Mouse (Mus musculus): ENCODE data around the gene Me1. TPM values are rescaled to one million over a fixed set of nuclear protein-coding genes. Genes with fewer than 3 reads are reported as not detected.

Me1 gene
- total RNA-seq, 2 experiments from 2014 or later, result 47.7 to 51.6 TPM

GRCm38 (mm10) chr9:86553886-86554285, 141.9 kb downstream of the Me1 start:
- no peak overlapping the region for H3K27ac ChIP-seq
- TF ChIP-seq CTCF (IDR thresholded peaks at IDR 0.05), result no peak
- DNase-seq (ENCODE audit: extremely low spot score in 1 of 2, low spot score in 2 of 2), result no peak
- H3K4me3 ChIP-seq, result no peak overlapping the region
- intact Hi-C loops (cut with DNase I), result no loop called here

DNA sequence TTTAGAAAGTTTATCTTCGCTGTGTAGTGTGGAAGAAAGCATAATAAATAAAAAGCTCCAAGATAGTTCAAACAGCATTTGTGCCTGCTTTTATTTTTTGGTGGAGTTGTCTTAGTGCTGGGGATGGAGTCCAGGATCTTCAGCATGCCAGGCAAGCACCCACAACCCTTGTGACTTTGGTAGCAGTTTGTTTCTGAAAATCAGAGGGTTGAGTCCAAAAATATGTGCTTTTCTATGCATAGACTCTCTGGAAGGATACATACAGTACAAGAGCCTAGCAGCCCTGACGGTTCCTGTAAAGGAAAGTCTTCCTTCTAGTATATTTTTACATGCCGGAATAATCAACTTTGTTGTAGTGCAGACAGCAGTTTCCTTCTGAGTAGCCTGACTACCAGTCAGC, 145.0 kb downstream of the Me1 start:
- Histone ChIP-seq H3K27ac (no peak overlapping the region), H3K4me3 (no peak overlapping the region)
- no peak for TF ChIP-seq CTCF (IDR thresholded peaks at IDR 0.05)
- intact Hi-C loops (cut with DNase I), result no loop called here
- no peak for DNase-seq (ENCODE audit: extremely low spot score in 1 of 2, low spot score in 2 of 2)

- H3K27ac ChIP-seq, result no peak overlapping the region
- no peak overlapping the region for H3K4me3 ChIP-seq
- intact Hi-C loops (cut with DNase I), result no loop called here
- DNase-seq (ENCODE audit: extremely low spot score in 1 of 2, low spot score in 2 of 2), result no peak
- no peak for TF ChIP-seq CTCF (IDR thresholded peaks at IDR 0.05)
Observed at GRCm38 (mm10) chr9:86549637-86550162, 146.1 kb downstream of the Me1 start.

DNA sequence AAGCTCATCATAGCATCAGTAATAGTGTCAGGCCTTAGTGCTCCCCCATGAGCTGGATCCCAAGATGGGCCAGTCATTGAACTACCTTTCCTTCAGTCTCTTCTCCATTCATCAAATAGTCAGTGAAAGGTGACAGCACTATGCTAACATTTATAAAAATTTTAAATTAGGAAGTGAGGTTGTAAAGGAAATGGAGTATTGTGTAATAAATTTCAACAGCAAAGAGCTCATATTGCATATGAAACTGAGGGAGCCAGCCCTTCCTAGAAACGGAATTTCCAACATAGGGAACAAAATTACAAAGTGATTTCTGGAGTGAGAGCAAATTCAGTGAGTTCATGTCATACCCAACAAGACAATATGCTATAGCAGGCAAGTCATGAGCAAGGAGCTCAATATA, 151.2 kb downstream of the Me1 start:
- DNase-seq (ENCODE audit: extremely low spot score in 1 of 2, low spot score in 2 of 2), result no peak
- no peak overlapping the region for H3K27ac ChIP-seq
- intact Hi-C loops (cut with DNase I), result no loop called here
- no peak for TF ChIP-seq CTCF (IDR thresholded peaks at IDR 0.05)
- H3K4me3 ChIP-seq, result no peak overlapping the region

- DNase-seq (ENCODE audit: extremely low spot score in 1 of 2, low spot score in 2 of 2), result no peak
- intact Hi-C loops (cut with DNase I), result no loop called here
- no peak overlapping the region for H3K4me3 ChIP-seq
- no peak overlapping the region for H3K27ac ChIP-seq
- no peak for TF ChIP-seq CTCF (IDR thresholded peaks at IDR 0.05)
Observed at GRCm38 (mm10) chr9:86543451-86543850, 152.3 kb downstream of the Me1 start.

GRCm38 (mm10) chr9:86534071-86534470, 161.7 kb downstream of the Me1 start:
- no peak overlapping the region for H3K27ac ChIP-seq
- intact Hi-C loops (cut with DNase I), result no loop called here
- no peak overlapping the region for H3K4me3 ChIP-seq
- no peak for TF ChIP-seq CTCF (IDR thresholded peaks at IDR 0.05)
- DNase-seq (ENCODE audit: extremely low spot score in 1 of 2, low spot score in 2 of 2), result no peak

Other genes with a start within 250 kb of the Me1 start
- gene Ube2cbp, start 231.0 kb downstream of the Me1 start, total RNA-seq (2021), result 1 to 10 TPM; 4.2 to 5.2 TPM
- gene Dop1a, start 228.8 kb downstream of the Me1 start, total RNA-seq (2021), result 10 to 100 TPM; 61.4 to 63.9 TPM
- gene Pgm3, start 124.1 kb downstream of the Me1 start, total RNA-seq (2021), result 10 to 100 TPM; 16.5 to 17.7 TPM
- gene Rwdd2a, start 124.0 kb downstream of the Me1 start, total RNA-seq (2021), result 10 to 100 TPM; 24.0 to 25.5 TPM
- gene Prss35, start 47.7 kb upstream of the Me1 start, total RNA-seq (2021), result 1 to 10 TPM; 2.0 to 2.5 TPM
- gene Snap91, start 184.7 kb upstream of the Me1 start, total RNA-seq (2021), result 100 to 1,000 TPM; 384 to 394 TPM